Mouse (Mus musculus) heart, adult 11 months (tissue): ENCODE measurements at regions not wholly inside any gene's neighbourhood (a gene's known extent, or its start where the extent isn't known, plus 50 kb on each side); places are given as distances from the start of the nearest gene placed in this dataset.
A peak's percentile ranks its signal among the peaks of the same experiment; 100 is the strongest.

Experiments
- DNase-seq: peaks from one replicate; pipeline ENCODE4 v3.0.0; 2022

DNA sequence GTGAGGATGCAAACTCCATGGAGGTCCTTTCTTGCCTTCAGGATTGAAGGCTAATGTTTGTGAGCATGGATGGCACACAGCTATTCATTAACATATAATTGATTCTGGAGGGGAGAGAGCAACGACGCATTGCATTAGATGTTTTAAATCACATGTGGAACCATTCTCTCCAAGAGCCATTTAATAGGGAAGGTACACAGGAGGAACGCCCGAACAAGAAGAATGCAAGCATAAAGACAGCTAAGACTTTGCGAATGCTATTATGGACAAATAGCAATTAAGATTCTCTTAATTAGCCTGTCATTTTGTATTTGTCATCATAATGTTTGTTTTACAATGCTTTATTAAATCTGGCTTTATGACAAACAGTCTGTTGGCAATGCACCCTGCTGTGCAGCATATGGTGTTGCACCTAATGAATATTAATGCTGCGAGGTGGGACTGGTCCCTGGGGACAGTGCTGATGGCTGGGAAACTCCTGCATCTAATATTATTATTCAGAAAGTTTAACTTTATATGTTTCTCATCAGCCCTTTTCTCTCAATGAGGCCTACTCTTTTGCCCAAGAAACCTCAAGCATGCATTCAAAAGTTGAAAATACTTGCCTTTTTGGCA is 497.5 kb downstream of the Pros1 start:
- DNase-seq, result no peak

DNA sequence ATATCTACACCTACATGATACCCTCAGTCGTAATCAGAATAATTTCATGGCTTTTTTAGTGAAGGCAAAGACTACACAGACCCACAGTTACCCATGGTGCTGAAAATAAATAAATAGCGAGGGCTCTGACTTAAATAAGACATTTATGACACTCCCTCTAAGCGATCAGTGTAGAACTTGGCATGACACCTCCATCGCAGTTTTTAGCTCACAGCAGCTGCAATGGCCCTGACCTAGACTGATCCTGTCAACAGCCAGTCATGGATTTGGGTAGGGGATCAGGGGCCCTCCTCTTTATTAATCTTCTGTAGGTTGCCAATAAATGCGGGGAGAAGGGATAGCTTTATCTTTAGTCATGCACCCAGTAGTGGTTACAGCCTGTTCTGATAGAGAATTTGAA is 494.1 kb downstream of the Epha3 start:
- DNase-seq, result peak; percentile 64

DNA sequence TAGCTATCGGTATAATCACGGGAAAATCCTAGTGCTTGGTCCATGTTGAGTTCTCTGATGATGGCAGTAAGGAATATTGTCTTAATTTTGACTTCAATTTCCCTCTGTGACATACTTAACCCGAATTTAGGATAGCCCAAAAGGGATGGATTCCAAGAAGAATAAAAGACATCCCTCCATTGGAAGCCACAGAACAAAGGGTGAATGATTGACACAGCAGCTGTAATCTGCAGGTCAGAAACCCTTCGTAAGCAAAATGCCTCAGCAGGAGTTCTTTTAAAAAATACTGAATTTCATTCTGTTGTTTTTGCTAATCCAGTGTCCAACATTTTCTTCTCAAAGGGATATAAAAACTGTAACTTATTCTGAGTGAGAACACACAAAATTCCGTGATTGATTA is 492.7 kb downstream of the Epha3 start:
- no peak for DNase-seq

DNA sequence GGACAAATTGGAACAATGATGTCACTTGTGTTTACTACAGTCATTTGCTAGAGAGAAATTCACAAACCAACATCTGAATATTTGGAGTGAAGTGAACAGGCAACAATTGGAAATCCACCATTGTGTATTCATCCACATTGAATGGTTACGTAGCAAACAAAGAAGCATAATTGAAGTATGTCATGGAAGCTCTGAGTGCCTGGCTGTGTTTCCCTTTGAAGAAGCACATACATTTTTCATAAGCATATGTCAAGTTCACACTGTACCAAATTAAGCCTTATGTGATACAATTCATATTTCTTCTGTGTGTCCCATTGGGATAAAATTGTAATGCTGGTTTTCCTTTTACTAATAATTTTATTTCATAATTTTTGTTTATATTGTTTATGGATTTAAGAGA is 459.0 kb downstream of the Epha3 start:
- DNase-seq, result no peak

DNA sequence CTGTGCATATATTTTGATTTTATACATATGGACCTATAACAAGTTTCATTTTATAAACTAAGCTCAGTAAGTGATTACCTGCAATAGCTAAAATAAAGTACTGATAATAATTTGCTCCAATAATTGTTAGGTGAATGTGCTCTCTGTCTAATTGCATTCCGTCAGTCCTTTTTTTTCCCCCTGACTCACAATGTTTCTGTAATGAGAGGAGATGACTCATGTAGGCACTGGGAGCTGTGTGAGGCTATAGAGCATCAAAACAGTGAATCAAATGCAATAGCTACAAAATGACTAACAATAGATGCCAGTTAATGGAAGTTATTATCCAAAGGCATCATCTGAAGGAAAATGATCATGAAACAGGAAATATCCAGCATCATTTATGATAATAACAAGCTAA is 451.3 kb downstream of the Epha3 start:
- DNase-seq, result no peak

DNA sequence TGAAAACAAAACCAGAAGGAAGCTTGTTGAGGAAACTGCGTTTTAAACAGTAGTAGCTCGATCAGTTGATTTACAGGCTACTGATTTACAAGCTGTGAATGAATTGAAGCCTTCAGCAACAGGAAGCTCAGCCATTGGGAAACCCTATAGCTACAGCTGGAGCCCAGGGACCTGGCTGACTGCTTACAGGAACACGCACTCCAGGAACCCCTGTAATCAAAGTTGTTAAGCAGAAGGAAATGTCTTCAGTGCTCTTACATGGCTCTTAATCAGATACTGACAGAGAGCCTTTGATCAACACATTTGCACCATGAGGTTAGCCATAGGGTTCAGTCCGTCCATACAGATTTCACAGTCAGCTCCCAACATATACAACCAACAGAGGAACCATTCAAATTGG is 411.7 kb downstream of the Epha3 start:
- DNase-seq, result no peak

DNA sequence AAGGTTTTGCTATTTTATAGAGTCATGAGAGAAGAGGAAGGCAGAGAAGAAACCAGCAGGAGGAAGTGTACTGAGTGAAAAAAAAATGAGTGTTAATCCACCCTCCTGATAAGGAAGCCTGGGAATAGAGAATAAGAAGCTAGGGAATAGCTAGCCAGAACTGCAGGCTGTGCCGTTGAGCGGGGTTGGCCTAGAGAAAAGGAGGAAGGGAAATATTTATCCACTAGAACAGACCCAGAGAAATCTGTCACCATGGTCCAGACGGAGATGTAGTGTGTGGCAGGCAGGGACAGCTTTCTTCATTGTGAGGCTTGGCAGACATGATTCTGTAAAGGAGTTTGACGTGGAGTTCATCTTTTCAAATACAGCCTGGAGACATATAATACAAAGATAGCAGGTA is 397.4 kb downstream of the Epha3 start:
- DNase-seq, result no peak

DNA sequence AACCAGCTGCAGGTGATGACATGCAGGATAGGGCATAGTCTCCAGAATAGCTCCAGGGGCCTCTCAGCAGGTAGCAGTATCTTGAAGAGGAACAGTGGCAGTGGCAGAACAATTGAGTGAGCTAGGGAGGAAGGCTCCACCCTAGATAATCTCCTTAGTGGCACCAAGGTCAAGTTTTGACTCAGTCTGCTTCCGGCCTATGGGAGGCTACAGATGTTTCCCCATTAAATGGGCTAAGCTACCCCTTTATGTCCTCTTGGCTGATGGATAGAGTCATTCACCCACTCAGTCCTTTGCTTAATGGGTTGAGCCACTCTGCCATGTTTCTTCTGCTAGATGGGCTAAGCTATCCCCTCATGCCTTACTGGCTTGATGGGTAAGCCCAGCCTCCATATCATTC is 395.1 kb downstream of the Epha3 start:
- no peak for DNase-seq
